Mouse (Mus musculus) thymus, postnatal 10 days (tissue): ENCODE data around the gene Robo1.

Source experiments
- DNase-seq, 2 experiments: peaks; one replicate each; pipeline ENCODE4 v3.0.0; 2021; ENCODE audit warnings: low spot score in 2 of 2

Gene Robo1

DNA sequence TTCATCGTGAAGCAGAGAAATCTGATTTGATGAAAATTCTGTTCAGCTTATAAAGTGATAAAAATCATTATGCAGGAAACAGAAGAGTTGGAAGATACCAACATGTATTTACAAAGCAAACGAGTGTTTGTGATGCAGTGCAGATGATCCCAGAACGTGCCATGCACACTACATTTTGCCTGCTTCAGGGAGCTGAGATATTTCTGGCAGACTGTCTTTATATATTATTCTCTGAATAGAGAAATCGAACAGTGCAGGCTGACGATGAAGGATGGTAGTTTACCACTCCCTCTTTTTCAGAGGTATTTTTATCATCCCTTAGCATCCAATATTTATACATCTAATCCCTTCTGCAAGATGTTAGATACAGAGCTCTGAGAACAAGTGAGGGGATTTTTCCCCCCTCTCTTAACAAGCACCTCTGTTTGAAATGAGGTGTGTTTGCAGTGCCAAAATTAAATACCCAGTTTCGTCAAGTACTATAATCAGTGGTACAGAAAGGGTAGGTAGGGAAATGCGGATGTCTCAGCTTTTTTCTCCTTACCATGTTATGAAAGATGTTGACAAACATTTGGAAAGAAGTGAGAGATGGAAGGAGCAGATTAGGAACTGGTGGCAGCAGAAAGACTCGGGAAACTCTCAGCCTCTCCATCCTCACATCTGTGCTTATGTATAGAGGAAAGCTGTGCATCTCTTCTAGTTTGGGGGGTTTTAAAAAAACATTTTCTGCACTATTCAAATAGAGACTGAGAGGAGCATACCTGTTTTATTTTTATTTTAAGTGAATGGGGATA, at the start of gene Robo1:
TSS of gene Robo1 (plus strand) at position 770 of the 794 bp plus-strand sequence.
- DNase-seq, result no peak

DNA sequence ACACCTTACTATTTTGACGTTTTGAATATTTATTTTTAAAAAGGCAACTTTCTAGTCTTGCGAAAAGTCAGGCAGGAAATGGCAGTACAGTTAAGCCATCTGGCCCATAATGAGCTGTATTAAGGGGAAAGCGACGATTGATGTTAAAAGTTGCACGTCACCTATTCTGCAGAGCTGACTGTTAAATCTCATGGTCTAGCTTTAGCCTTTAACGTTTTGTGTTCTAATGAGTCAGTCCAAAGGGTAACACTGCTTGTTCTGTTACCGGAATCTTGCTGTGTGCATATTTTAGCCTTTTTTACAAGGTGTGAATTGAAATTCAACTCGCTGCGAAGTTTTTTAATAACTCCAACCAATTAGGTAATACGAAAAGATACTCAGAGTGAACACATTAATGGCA, 40.3 kb upstream of the Robo1 start:
- DNase-seq, result no peak

DNA sequence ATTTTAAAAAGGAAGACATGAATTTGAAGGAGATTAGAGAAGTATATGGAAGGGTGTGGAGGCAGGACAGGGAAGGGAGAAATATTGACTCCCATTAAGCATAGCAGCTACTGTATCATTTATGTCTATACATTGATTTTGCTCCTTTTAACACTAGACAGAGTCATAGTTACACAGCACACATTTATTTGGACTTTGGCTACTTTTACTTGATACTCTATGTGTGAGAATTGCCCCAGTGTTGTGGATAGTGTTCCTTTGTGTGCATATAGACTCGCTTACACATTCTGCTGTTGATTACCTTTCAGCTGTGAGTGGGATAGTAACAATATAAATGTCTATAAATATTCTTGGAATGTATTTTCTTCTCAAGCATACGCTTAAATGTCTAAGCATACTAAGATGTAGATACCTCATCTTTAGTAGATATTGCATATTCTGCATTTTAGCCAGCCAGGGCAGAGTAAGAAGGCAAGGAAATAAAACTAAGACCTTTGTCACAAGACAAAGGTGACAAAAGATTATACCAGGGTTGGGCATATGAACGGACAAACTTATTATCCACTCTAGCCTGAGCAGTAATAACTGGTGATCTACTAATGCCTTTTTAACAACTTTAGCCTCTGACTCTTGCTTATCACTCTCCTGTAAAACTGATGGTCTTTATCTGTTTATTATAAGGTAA, 31.6 kb upstream of the Robo1 start:
- DNase-seq, result no peak

DNA sequence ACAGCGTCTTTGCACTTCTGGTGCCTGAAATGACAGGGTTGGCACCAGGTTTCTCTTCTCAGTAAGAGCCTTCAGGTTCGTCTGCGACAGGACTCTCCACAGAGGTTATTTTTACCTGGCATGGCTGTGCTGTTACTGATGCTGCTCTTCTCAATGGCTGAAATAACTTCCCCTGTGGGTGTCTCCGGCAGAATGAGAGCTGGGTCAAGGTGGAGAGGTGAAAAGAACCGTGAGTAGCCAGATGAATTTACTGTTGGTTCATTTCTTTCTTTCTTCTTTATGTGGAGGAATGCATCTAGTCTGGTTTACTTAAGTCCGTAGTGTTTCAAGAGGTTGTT, 194 bp downstream of the Robo1 start:
- no peak for DNase-seq

GRCm38 (mm10) chr16:72327321-72327720, 19.2 kb downstream of the Robo1 start:
- DNase-seq, result no peak

- no peak for DNase-seq
These were observed 20.5 kb downstream of the Robo1 start for GRCm38 (mm10) chr16:72328579-72328978.

- DNase-seq, result no peak
These were observed 29.7 kb downstream of the Robo1 start for GRCm38 (mm10) chr16:72337757-72338156.

GRCm38 (mm10) chr16:72350422-72350821, 42.3 kb downstream of the Robo1 start:
- DNase-seq, result no peak

- no peak for DNase-seq
These were observed 48.6 kb downstream of the Robo1 start for GRCm38 (mm10) chr16:72356515-72357357.

DNA sequence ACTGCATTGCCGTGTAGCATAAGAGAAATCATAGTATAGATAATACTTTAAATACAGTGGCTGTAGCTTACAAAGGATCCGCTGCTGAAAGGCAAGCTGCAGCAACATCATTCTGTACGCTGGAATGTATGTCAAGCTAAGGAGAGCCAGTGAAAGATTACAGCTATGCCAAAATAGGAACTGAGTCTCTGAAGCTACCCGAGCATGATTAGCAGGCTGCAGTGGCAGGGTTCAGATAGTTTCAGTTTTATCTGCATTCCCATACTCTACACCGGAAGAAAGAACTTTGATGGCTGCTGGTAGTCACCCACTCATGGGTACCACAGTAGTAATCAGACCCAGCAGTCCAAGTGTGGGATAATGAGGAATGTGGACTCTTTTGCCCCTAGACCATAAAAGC, 68.8 kb downstream of the Robo1 start:
- DNase-seq, result no peak

DNA sequence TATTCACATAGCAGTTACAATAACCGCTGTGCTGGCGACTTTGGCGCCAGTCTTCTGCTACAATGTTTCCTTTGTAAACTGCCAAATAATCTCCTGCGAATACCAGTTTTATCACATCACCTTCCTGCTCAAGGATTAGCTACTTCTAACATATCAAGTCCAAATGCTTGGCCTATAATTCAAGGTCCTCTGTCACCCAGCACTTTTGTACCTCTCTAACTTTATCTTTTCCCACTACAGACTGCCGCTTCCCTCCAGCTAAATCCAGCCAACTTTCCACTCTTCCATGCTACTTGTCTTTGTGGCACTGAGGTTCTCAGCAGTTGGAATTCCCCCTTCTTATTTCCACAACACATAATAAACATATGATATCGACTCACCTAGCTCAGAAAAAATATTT, 73.7 kb downstream of the Robo1 start:
- DNase-seq, result no peak

DNA sequence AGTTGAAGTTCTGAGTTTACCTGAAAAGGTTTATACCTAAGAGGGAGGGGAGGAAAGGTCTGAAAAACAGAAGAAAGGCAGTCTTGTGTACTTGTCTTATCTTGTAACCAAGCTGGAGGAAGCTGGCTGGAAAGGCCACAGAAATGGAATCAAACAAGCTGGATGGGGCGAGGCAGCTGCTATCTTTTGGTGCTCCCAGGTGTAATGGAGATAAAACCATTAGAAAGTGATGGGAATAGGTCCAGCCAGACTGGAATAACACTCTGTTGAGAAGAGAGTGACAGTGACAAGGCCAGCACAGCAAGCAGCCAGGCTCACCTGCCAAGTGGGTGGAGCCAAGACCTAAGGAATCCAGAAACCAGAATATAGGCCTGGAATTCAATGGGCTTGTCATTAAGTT, 75.5 kb downstream of the Robo1 start:
- DNase-seq, result no peak

DNA sequence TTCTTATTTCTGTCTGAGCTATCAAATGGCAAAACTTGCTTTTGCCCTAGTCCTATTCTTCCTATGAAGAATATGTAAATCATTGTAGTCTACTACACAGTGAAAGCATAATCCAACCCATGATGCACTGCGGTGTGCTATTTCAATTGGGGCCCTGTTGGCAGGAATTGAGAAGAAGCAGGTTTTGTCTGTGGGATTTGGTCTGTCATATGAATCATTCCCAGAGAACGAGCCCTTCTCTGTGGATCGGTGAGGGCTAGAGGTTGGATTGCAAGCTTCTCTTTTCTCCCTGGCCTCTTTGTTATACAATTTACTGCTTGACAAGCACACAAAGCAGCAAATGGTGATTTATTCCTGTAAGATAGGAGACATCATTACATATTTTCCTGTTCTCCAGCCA, 85.4 kb downstream of the Robo1 start:
- no peak for DNase-seq

DNA sequence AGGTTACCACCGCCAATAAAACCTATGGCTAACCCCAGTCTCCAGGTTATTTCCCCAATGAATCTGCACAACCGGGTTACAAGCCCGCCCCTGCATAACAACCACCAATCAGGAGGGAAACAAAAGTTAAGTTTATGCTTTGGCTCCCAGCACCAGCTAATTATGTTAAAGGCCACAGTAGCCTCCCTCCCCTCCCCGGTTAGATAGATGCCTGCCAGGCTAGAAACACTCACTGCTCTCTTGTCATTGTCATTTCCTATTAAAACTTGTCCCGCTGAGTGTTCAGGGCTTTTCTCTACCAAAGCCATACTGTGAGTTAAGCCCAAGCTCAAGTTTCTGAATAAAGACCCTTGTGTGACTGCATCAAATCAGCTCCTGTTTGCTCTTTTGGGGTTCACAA, 90.7 kb downstream of the Robo1 start:
- no peak for DNase-seq

- no peak for DNase-seq
These were observed 94.3 kb downstream of the Robo1 start for GRCm38 (mm10) chr16:72402381-72402780.

DNA sequence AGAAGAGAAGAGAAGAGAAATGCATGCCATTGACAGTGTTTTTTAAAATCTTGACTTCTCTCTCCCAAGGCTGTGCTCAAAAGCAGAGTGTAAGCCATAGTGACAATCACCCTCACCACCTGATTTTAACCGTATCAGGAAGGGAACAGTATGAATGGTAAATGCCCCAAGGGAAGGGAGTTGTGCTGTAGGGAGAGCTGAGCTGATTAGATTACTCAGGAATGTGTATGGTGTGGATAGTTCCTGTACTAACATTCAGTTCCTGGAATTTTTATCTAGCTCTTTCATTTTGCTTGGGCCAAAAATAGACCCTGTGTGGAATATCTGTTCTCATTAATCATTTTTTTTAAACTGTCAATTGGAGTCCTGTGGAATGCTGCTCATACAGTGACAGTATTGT, 101.7 kb downstream of the Robo1 start:
- no peak for DNase-seq

DNA sequence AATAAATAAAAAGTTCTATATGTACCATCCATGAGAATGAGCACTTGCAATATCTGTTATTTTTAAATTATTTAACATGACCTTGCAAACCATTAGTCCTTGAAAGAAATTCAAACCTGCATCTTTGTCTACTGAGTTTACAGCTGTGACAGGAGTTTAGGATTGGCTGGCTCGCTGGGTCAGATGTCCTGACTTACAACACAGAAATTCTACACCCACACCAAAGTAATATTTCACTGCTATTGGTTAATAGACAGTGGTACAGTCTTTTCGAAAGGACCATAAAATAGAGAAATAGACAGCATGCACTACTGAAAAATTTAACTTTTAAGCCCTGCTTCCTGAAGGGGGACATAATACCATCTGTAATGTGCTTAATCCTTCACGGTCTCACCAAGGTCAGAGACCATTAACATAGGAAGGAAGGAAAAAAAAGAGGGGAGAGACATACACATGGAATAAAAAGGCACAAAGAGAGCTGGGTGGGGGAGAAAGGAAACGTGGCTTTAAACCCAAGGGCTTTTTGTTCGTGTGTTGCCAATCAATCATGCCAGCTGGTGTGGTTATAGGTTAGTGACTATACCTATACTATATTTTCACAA, 103.7 kb downstream of the Robo1 start:
- DNase-seq, result no peak

GRCm38 (mm10) chr16:72412879-72413278, 104.8 kb downstream of the Robo1 start:
- DNase-seq, result no peak

GRCm38 (mm10) chr16:72419328-72420066, 111.4 kb downstream of the Robo1 start:
- no peak for DNase-seq

DNA sequence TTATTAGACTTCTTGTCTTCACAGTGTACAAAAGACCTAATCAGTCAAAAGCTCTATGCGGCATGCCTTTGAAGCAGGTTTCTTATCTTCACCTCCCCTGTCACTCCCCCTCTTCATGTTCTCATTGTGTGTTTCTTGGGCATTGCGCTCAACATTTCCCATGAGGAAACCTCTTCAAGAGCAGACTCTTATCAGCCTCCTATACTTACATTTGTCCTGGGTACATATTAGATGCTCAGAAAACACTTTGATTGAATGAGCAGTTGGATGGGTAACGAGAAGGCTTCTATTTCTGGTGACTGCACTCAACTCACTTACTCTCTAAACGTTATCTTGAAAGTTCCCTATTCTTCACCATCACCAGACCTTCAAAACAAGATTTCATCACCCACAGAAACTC, 114.3 kb downstream of the Robo1 start:
- no peak for DNase-seq

GRCm38 (mm10) chr16:72434396-72434795, 126.3 kb downstream of the Robo1 start:
- no peak for DNase-seq
